Mouse (Mus musculus) urinary bladder, postnatal 10 days (tissue): ENCODE results near the gene H2-D1.
"Not testable (repeated sequence)": the region's sequence is repeated elsewhere in the genome, so short reads cannot be mapped to it uniquely, and the experiment has no call there.

ENCODE experiments used
- DNase-seq: peaks from one replicate; pipeline ENCODE4 v3.0.0; 2022; ENCODE audit warnings: low spot score

H2-D1 gene

GRCm38 (mm10) chr17:35257378-35257777 lies 5.2 kb upstream of the H2-D1 start:
- DNase-seq: no peak

GRCm38 (mm10) chr17:35257824-35258491 lies 4.6 kb upstream of the H2-D1 start:
- peak; percentile 70 for DNase-seq

DNA sequence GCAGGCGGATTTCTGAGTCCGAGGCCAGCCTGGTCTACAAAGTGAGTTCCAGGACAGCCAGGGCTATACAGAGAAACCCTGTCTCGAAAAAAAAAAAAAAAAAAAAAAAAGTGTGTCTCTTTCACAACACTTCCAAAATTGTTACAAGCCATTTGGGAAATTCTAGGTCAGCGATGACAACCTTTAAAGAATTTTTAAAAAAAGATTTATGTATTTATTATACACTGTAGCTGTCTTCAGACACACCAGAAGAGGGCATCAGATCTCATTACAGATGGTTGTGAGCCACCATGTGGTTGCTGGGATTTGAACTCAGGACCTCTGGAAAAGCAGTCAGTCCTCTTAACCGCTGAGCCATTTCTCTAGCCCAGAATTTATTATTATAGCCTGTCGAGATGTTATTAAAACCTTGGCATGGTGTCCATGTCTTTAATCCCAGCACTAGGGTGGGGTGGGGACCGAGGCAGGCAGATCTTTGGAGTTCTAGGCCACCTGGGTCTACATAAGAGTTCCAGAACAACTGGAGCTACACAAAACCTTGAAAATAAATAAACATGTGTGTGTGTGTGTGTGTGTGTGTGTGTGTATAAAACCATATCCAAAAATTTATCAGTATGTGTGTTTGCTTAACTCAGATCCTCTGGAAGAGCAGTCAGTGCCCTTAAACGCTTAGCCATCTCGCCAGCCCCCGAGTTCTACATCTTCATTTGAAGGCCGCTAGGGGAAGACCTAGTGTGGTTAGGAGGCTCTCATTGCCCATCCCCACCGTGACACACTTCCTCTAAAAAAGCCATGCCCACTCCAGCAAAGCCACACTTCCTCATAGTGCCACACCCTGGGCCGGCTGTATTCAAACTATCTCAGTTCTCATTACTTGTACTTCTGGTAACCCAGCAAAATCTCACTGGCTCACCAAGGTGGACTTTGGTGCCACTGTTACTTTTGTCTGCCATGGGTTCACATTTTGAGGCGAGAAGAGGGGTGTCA lies 3.7 kb upstream of the H2-D1 start:
- no peak for DNase-seq

DNA sequence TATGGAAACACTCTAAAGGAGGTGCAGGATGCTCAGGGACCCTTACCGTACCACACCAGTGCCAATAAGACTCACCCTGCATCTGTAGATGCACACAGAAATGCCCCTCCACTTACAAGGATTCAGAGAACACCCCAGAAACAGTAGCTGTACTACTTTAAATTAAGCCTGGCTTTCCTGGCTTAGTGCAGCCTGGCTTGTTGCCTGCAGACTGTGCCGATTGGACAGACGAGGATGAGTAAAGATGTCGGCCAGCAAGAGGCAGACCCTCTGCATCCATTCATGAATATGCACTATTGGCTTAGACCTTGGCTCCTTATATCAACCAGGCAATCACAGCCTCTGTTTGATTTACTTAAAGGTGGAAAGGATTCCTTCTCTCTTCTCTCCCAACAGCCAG lies 2.9 kb upstream of the H2-D1 start:
- DNase-seq: no peak

GRCm38 (mm10) chr17:35261651-35262050 lies 879 bp upstream of the H2-D1 start:
- no peak for DNase-seq

GRCm38 (mm10) chr17:35263523-35263883 lies 973 bp downstream of the H2-D1 start:
- DNase-seq: no peak

GRCm38 (mm10) chr17:35267399-35268086 lies 5.0 kb downstream of the H2-D1 start:
- no peak for DNase-seq

DNA sequence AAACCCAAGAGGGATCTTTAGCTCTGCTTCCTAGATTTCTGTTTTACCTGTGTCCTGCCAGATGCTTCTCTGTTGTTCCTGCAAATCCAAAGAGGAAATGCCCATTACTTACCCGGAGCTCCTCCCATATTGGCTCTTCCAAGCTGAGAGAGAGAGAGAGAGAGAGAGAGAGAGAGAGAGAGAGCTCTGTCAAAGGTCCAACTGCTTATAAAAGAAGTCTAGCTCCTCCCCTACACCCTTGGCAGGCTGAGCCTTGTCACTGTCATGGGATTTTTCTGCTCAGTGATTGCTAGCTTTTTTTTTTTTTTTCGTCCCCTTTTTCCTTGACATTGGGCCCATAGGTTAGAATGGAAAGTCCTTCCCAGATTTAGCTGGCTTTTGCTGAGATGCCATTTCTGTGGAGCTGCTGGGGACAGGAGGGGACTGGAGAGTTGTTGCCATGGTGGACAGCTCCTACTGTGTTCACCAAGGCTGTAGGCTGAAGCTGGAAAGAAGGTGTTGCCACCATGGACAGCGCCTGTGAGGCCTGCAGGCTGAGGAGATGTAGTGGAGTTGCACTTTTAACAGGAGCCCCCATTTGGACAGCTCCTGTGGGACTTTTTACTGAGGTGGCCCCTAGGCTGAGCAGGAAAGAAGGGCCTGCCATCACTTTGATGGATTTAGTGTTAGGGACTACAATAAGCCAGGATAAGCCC lies 7.3 kb downstream of the H2-D1 start:
- no peak for DNase-seq

- no peak for DNase-seq
Observed at GRCm38 (mm10) chr17:35272249-35272648, 9.7 kb downstream of the H2-D1 start.

DNA sequence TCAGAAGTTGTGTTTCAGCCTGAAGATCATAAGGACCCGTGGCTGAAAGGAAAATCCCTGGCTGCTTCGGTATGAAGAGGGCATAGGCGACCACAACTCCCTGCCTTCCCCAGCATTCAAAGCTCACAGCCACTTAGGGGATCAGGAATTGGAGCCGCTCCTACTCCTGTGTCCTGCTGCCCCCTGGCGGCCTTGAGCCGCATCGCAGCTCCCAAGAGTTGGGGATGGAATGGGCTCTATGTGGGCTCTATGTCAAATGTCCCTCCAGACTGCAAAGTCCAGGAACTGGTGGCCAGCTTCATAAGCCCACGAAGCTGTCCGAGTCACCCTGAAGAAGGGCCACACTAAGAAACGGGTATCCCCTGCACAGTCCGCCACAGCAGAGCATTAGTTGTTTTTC lies 12.2 kb downstream of the H2-D1 start:
- DNase-seq: peak; percentile 59

- no peak for DNase-seq
Observed at GRCm38 (mm10) chr17:35276304-35276864, 13.9 kb downstream of the H2-D1 start.

DNA sequence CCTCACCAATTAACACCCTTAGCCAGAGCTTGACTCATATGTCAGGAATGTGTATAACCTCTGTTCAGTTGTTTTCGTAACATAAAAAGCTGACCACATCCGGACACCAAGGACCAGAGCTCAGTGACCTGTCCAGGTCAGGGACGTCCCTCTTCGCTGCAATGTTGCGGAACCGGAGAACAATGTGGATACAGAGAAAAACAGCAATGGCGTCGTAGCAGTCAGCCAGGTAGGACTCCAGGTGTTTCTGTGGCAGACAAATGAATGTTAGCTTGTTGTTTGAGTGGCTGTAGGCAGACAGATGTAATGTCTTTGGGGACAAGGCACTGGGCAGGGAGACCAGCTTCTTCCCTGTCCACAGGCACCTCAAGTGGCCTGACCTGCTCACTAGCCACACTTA lies 15.5 kb downstream of the H2-D1 start:
- DNase-seq: no peak

GRCm38 (mm10) chr17:35278957-35279688 lies 16.6 kb downstream of the H2-D1 start:
- DNase-seq: no peak

- DNase-seq: no peak
Observed at GRCm38 (mm10) chr17:35280276-35280675, 17.7 kb downstream of the H2-D1 start.

DNA sequence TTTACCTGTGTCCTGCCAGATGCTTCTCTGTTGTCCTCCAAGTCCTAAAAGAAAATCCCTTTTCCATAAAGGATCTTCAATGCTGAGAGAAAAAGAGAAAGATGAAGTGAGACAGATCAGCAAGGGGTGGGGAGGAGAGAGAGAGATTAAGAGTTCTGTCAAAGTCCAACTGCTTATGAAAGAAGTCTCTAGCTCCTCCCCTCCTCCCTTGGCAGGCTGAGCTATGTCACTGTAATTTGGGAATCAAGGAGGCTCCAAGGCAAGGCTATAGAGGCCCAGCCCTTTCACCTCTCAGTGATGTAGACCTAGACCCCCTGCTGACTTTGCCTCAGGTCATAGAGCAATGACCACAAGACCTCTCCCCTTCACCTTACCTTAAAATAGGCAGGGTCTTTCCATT lies 22.9 kb downstream of the H2-D1 start:
- DNase-seq: no peak

GRCm38 (mm10) chr17:35295796-35296195 lies 33.3 kb downstream of the H2-D1 start:
- not testable (repeated sequence) for DNase-seq

DNA sequence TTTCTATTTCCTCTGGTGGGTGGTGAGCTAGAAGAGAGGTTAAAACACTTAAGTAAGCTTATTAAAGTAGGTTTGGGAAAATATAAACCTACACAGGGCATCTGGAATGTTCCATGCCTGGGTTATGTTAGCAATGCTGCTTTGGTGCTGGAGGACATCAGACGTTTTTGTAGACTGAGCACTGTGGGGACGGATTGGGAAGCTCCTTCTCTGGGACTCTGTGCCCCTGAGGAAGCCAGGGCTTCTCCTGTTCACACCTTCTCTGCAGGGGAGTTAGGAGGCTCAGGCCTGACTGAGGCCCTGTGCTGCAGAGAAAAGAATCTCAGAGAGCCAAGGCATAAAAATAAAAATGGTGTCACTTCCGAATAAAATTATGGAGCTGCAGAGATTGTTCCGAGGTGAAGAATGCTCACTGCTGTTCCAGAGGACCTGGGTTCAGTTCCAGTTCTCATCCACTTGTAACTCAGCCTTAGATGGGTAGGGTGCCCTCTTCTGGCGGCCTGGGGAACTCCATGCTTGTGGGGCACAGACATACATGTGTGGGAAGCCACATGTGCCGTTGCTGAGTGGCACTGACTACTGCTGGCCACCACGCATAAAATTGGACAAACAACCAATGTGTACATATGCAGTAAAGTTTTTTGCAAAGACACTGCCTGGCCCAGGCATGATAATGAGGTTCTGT lies 37.9 kb downstream of the H2-D1 start:
- DNase-seq: not testable (repeated sequence)

- peak; percentile 70 for DNase-seq
Observed at GRCm38 (mm10) chr17:35301645-35302258, 39.2 kb downstream of the H2-D1 start.

- DNase-seq: no peak
Observed at GRCm38 (mm10) chr17:35303271-35303670, 40.7 kb downstream of the H2-D1 start.

DNA sequence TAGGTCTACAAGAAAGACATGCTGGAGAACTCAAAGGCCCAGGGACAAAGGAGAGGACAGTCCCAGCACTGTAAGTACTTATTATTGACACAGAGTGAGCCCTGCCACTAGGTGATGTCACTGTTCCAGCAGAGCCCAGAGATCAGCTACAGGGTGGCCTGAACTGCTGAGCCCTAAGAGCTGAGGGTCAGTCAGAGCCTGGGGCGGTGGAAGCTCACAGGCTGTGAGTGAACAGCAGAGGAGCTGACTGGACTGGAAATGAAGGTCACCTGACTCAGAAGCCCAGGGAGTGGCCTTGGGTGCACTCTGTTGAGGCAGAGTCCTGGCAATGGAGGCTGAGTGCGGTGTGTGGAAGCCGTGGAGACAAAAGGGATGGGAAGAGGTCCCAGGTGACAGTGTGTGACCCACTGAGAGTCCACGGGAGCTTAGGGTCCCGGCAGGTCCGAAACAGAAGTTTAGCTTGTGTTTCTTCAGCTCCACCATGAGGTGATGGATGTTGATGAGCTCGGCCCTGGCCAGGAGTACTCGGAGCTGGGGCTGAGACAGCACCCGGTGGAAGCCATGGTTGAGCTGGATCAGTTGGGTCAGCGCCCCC lies 41.3 kb downstream of the H2-D1 start:
- DNase-seq: no peak
